Mouse (Mus musculus) gastrocnemius, adult 8-10 months (tissue): ENCODE results near the gene Hes2. TPM values are rescaled to one million over a fixed set of nuclear protein-coding genes. Genes with fewer than 3 reads are reported as not detected.

Source experiments
- total RNA-seq, 4 experiments: library from RNA; stranded (reverse); gene quantifications; 2 replicates each; pipeline ENCODE4 v1.2.4; 2022

Hes2 gene
- total RNA-seq, 4 experiments from 2014 or later = not detected

Other genes starting within 250 kb of the Hes2 start
- gene Dnajc11, start 225.2 kb upstream of the Hes2 start, total RNA-seq = 10 to 100 TPM; 38.7 to 58.6 (median 46.5) TPM
- gene Thap3, start 169.9 kb upstream of the Hes2 start, total RNA-seq = 10 to 100 TPM; 30.4 to 33.6 (median 32.1) TPM
- 1 to 10 TPM; 3.9 to 4.8 (median 4.5) TPM for gene Phf13, start 162.6 kb upstream of the Hes2 start, total RNA-seq
- gene Klhl21, start 150.1 kb upstream of the Hes2 start, total RNA-seq = 100 to 1,000 TPM; 125 to 158 (median 140) TPM
- gene Zbtb48, start 131.2 kb upstream of the Hes2 start, total RNA-seq = 1 to 10 TPM; 2.3 to 4.8 (median 3.1) TPM
- 1 to 10 TPM in 1 of 4 experiments, under 1 TPM in 3; 0.32 to 1.3 (median 0.66) TPM for gene Tas1r1, start 120.3 kb upstream of the Hes2 start, total RNA-seq
- 10 to 100 TPM in 2 of 4 experiments, 1 to 10 TPM in 2; 9.4 to 13.2 (median 10.0) TPM for gene Nol9, start 119.5 kb upstream of the Hes2 start, total RNA-seq
- 1 to 10 TPM; 5.2 to 6.1 (median 5.8) TPM for gene Plekhg5, start 86.4 kb upstream of the Hes2 start, total RNA-seq
- gene Tnfrsf25, start 42.9 kb upstream of the Hes2 start, total RNA-seq = under 1 TPM in 3 of 4 experiments, not detected in 1; 0.40 to 0.90 (median 0.85) TPM
- under 1 TPM; 0.11 to 0.48 (median 0.28) TPM for gene Espn, start 6.5 kb upstream of the Hes2 start, total RNA-seq
- gene Acot7, start 19.3 kb downstream of the Hes2 start, total RNA-seq = 10 to 100 TPM; 13.8 to 15.9 (median 15.1) TPM
- gene Gpr153, start 115.4 kb downstream of the Hes2 start, total RNA-seq = 1 to 10 TPM; 2.4 to 2.7 (median 2.5) TPM
- gene Hes3, start 132.8 kb downstream of the Hes2 start, total RNA-seq = not detected
- gene Icmt, start 138.4 kb downstream of the Hes2 start, total RNA-seq = 10 to 100 TPM; 19.3 to 27.2 (median 21.6) TPM
- gene Rnf207, start 160.1 kb downstream of the Hes2 start, total RNA-seq = not detected
- 100 to 1,000 TPM; 195 to 290 (median 232) TPM for gene Rpl22, start 166.9 kb downstream of the Hes2 start, total RNA-seq
- under 1 TPM; 0.05 to 0.54 (median 0.12) TPM for gene Chd5, start 179.8 kb downstream of the Hes2 start, total RNA-seq